Mouse (Mus musculus) left cerebral cortex, adult 18-20 months (tissue): ENCODE measurements around the gene Catsper2. TPM values are rescaled to one million over a fixed set of nuclear protein-coding genes. Genes with fewer than 3 reads are reported as not detected.
A peak's percentile ranks its signal among the peaks of the same experiment; 100 is the strongest.

Source experiments
- DNase-seq, 2 experiments: peaks; one replicate each; pipeline ENCODE4 v3.0.0; 2021 to 2022; ENCODE audit warnings: low spot score in 2 of 2, mixed read lengths in 1 of 2
- microRNA-seq, 2 experiments: library from miRNA; unstranded; fragments of <30 nt; microRNA quantifications; one replicate each; pipeline ENCODE4 v1.2.0; 2021
- total RNA-seq, 2 experiments: library from RNA; stranded (reverse); gene quantifications; 2 replicates each; pipeline ENCODE4 v1.2.3; 2021

The Catsper2 gene
- total RNA-seq, 2 experiments from 2014 or later, result 2.6 to 3.9 TPM

DNA sequence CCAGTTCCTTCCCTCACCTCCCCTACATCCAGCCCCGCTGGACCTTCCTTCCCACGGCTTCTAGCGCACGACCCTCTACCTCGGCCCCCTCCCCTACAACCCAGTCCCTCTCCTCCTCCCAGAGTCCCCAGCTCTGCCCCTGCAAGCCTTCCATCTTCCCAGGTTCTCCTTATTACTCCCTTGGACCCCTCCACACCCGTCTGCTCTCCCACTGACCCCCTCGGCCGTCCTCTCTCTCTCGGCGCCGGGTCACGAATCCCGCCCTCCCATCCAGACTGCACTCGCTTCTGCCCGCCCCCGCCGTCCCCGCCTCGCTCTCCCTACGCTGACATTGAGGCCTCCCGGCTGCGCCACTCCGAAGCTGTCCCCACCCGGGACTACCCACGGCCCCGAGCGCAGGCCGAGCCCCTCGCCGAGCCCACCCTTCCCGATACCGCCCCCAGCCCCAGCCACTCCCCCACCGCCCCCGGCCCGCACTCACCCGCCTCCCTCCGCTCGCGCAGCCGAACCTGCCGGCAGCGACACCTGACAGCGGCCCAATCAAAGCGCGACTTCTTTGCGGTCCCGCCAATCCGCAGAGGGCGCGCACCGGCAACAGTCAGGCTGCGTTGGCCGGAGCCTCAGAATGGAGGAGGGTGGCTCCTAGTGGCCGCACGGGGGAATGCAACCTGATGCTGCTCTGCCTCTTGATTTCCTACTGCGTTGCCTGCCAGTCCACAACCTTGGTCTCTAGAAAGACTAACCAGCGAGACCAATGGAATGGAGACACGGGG, 58.6 kb downstream of the Catsper2 start, which contains the start of gene Ppip5k1:
Gene Ppip5k1, minus strand, starts transcription at position 577 of the 773 bp plus-strand sequence.
- DNase-seq, result peak; percentile 99 to 100

DNA sequence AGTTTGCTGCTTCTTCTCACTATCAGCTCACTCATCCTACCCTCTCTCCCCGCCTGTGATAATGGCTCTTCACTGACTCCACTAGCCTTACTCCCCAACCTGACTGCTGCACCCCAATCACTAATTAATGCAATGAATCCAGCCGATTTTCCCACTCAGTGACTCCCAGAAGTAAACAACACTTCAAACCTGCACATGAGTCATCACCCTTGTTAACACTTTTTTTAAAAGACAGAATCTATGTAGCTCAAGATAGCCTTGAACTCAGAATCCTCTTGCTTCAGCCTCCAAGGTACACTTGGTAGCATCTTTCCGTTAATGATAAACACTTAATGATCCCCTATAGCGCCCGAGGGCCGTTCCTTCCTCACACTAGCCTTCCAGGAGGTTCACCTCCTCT, 59.2 kb downstream of the Catsper2 start:
- no peak for DNase-seq

DNA sequence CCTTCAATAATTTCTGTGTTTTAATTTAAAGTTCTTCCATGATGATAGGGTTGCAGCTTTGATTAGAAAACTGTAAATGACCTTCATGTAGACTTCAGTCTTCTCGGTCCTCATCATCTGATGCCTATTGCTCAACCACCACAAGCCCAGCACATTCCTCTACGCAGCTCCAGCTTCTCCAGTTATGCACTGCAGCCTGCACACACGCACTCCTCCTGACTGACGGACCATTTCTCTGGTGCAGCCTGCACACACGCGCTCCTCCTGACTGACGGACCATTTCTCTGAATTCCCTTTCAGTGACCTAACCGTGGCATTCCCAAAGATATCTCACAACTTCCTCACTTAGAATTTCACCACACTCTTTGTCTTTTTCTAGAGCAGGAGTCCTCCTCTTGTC, 60.4 kb downstream of the Catsper2 start:
- no peak for DNase-seq

Small RNA genes within 50 kb of the gene (microRNA-seq; reads per million reads assigned to microRNA genes)
- 0 to 0.42 reads per million in 2 experiments for gene Gm22953

Other genes starting within 250 kb of the Catsper2 start
- 10 to 100 TPM; 45.6 to 49.8 TPM for gene Tubgcp4, start 243.1 kb downstream of the Catsper2 start, total RNA-seq
- gene Zscan29, start 242.7 kb downstream of the Catsper2 start, total RNA-seq, result 1 to 10 TPM; 6.5 to 6.9 TPM
- gene Trp53bp1, start 142.4 kb downstream of the Catsper2 start, total RNA-seq, result 100 to 1,000 TPM; 140 to 151 TPM
- gene Map1a, start 124.2 kb downstream of the Catsper2 start, total RNA-seq, result 100 to 1,000 TPM; 521 to 561 TPM
- 100 to 1,000 TPM; 132 to 136 TPM for gene Ppip5k1, start 58.4 kb downstream of the Catsper2 start, total RNA-seq
- 100 to 1,000 TPM; 365 to 394 TPM for gene Ckmt1, start 56.1 kb downstream of the Catsper2 start, total RNA-seq
- under 1 TPM; 0.09 to 0.23 TPM for gene Strc, start 26.6 kb downstream of the Catsper2 start, total RNA-seq
- gene Pdia3, start within 50 bp of the Catsper2 start, total RNA-seq, result 100 to 1,000 TPM; 188 to 192 TPM
- gene Ell3, start 30.5 kb upstream of the Catsper2 start, total RNA-seq, result not detected
- gene Serf2, start 35.4 kb upstream of the Catsper2 start, total RNA-seq, result 100 to 1,000 TPM; 150 to 163 TPM
- 10 to 100 TPM; 18.3 to 20.9 TPM for gene Hypk, start 39.5 kb upstream of the Catsper2 start, total RNA-seq
- under 1 TPM; 0.26 to 0.37 TPM for gene Serinc4, start 43.0 kb upstream of the Catsper2 start, total RNA-seq
- gene Mfap1b, start 60.3 kb upstream of the Catsper2 start, total RNA-seq, result 10 to 100 TPM; 41.6 to 45.0 TPM
- gene Mfap1a, start 92.9 kb upstream of the Catsper2 start, total RNA-seq, result 10 to 100 TPM; 27.9 to 34.0 TPM
- gene Wdr76, start 92.9 kb upstream of the Catsper2 start, total RNA-seq, result 1 to 10 TPM; 4.2 to 4.7 TPM